Mouse (Mus musculus) neural tube, embryonic 12.5 days (tissue): ENCODE results near the gene Zfp445. TPM values are rescaled to one million over a fixed set of nuclear protein-coding genes. Genes with fewer than 3 reads are reported as not detected.

Experiments used
- ATAC-seq: fragments of 200-750 bp; cut with Nextera tagmentation; 2 replicates; pipeline ENCODE4 v1.8.0; 2017; ENCODE audit warnings: low read depth, mild to moderate bottlenecking, moderate TSS enrichment, moderate library complexity; ENCODE audit not compliant: low FRiP score
- H3K27ac ChIP-seq: fragments of 300-500 bp; sonication (generic); 2 replicates; pipeline ENCODE4 v1.5.1; 2016
- H3K27me3 ChIP-seq: fragments of 300-500 bp; sonication (generic); replicated peaks from 2 replicates; pipeline ENCODE4 v1.6.1; 2016; ENCODE audit warnings: mild to moderate bottlenecking
- H3K36me3 ChIP-seq: fragments of 300-500 bp; sonication (generic); 2 replicates; pipeline ENCODE4 v1.6.1; 2016; ENCODE audit warnings: mild to moderate bottlenecking
- H3K4me1 ChIP-seq: fragments of 300-500 bp; sonication (generic); 2 replicates; pipeline ENCODE4 v1.6.1; 2016
- H3K4me2 ChIP-seq: fragments of 300-500 bp; sonication (generic); replicated peaks from 2 replicates; pipeline ENCODE4 v1.6.1; 2016; ENCODE audit warnings: mild to moderate bottlenecking
- H3K4me3 ChIP-seq: fragments of 300-500 bp; sonication (generic); 2 replicates; pipeline ENCODE4 v1.5.1; 2016
- H3K9ac ChIP-seq: fragments of 300-500 bp; sonication (generic); 2 replicates; pipeline ENCODE4 v1.6.1; 2016; ENCODE audit warnings: mild to moderate bottlenecking
- H3K9me3 ChIP-seq: fragments of 300-500 bp; sonication (generic); 2 replicates; pipeline ENCODE4 v1.6.1; 2016; ENCODE audit warnings: mild to moderate bottlenecking
- WGBS: fragments of 180-500 bp; shearing (Covaris S2); methylation state at CpG from one replicate; pipeline ENCODE4 v1.1.7; 2016; 5-methylcytosine and 5-hydroxymethylcytosine counted together
- polyA plus RNA-seq: library from polyadenylated mRNA; unstranded; fragments of >200 nt; fragmentation: Nextera tagmentation; extraction: Ambion mirVana; gene quantifications from 2 replicates; pipeline ENCODE4 v1.2.1, GENCODE M21; 2016

The Zfp445 gene
- polyA plus RNA-seq, 1 experiment from 2014 or later, result 115 TPM

GRCm38 (mm10) chr9:122826743-122827142 is 39.1 kb downstream of the Zfp445 start:
- peaks cover 41% of the 10 kb centered on the region for H3K36me3 ChIP-seq

GRCm38 (mm10) chr9:122823374-122824017 is 42.3 kb downstream of the Zfp445 start:
- peaks cover 40% of the 10 kb centered on the region for H3K36me3 ChIP-seq
- H3K9me3 ChIP-seq, result no peaks in the 10 kb centered on the region
- H3K4me1 ChIP-seq, result no peaks in the 10 kb centered on the region
- H3K27me3 ChIP-seq, result no peaks in the 10 kb centered on the region
- WGBS, result 89% methylated on average over 5 of the region's 5 CpGs
- H3K4me3 ChIP-seq, result no peak overlapping the region
- no peak overlapping the region for H3K9ac ChIP-seq
- no peak overlapping the region for H3K27ac ChIP-seq
- no peak overlapping the region for H3K4me2 ChIP-seq
- ATAC-seq, result no peak

More at GRCm38 (mm10) chr9:122826743-122827142, 39.1 kb downstream of the Zfp445 start:
- H3K4me2 ChIP-seq, result no peak overlapping the region
- H3K27me3 ChIP-seq, result no peaks in the 10 kb centered on the region
- no peak for ATAC-seq
- H3K4me1 ChIP-seq, result no peaks in the 10 kb centered on the region
- H3K9me3 ChIP-seq, result no peaks in the 10 kb centered on the region
- H3K4me3 ChIP-seq, result no peak overlapping the region
- H3K27ac ChIP-seq, result no peak overlapping the region
- 96% methylated on average over 4 of the region's 4 CpGs for WGBS
- no peak overlapping the region for H3K9ac ChIP-seq

GRCm38 (mm10) chr9:122815239-122815851 is 50.5 kb downstream of the Zfp445 start:
- Histone ChIP-seq H3K4me3 (no peak overlapping the region), H3K4me1 (no peaks in the 10 kb centered on the region), H3K27ac (no peak overlapping the region), H3K4me2 (no peak overlapping the region), H3K9ac (no peak overlapping the region), H3K27me3 (no peaks in the 10 kb centered on the region), H3K9me3 (no peaks in the 10 kb centered on the region), H3K36me3 (peaks cover 16% of the 10 kb centered on the region)
- WGBS, result 90% methylated on average over 4 of the region's 4 CpGs
- no peak for ATAC-seq

GRCm38 (mm10) chr9:122814775-122815174 is 51.0 kb downstream of the Zfp445 start:
- no peaks in the 10 kb centered on the region for H3K27me3 ChIP-seq
- no peak for ATAC-seq
- no peak overlapping the region for H3K4me3 ChIP-seq
- H3K36me3 ChIP-seq, result peaks cover 12% of the 10 kb centered on the region
- H3K9ac ChIP-seq, result no peak overlapping the region
- H3K4me2 ChIP-seq, result no peak overlapping the region
- no peaks in the 10 kb centered on the region for H3K4me1 ChIP-seq
- no peak overlapping the region for H3K27ac ChIP-seq
- 94% methylated on average over 2 of the region's 2 CpGs for WGBS
- no peaks in the 10 kb centered on the region for H3K9me3 ChIP-seq

DNA sequence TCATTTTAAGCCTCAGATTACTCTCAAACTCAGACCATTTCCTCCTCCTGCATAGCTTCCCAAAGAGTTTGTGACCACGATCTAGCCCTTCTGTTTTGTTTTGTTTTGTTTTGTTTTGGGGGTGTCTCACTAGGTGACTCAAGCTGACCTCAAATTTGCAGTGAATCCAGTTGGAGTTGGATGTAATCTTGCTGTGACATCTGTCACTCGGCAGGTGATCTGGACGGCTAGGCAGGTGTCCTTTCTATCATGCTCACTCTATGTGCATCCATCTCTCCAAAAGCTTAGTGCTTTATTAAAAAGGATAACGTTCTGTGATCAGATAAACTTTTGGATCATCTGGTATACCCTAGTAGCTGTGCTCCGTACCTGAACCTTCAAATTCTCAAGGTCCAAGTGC is 53.4 kb downstream of the Zfp445 start:
- Histone ChIP-seq H3K27me3 (no peaks in the 10 kb centered on the region), H3K4me3 (no peak overlapping the region), H3K9ac (no peak overlapping the region), H3K4me1 (no peaks in the 10 kb centered on the region), H3K27ac (no peak overlapping the region), H3K4me2 (no peak overlapping the region), H3K36me3 (peaks cover 5% of the 10 kb centered on the region; the same call in 1 of the 2 replicates), H3K9me3 (no peaks in the 10 kb centered on the region)
- 91% methylated on average over 5 of the region's 5 CpGs for WGBS
- no peak for ATAC-seq

DNA sequence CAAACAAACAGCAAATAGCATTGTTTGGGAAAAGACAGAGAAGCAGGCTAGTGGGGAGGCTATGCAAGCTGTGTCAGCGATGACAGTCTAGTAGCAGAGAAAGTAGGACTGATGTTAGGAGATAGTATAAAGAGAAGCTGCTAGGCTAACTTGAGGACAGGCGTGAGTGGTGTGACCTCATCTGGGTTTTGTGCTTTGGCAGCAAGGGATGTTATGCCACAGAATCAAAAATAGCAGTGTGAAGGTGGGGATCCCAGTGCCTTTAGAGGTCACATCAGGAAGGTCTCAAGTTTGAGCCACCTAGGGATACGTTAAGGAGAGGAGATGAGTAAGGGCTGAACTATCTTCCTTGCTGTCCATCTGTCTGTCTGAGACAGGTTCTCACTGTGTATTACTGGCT is 55.6 kb downstream of the Zfp445 start:
- H3K36me3 ChIP-seq, result peaks cover 5% of the 10 kb centered on the region; the same call in 1 of the 2 replicates
- 94% methylated on average over 3 of the region's 3 CpGs for WGBS
- no peak overlapping the region for H3K4me3 ChIP-seq
- H3K4me2 ChIP-seq, result no peak overlapping the region
- ATAC-seq, result no peak
- no peak overlapping the region for H3K27ac ChIP-seq
- no peaks in the 10 kb centered on the region for H3K9me3 ChIP-seq
- no peak overlapping the region for H3K9ac ChIP-seq
- H3K4me1 ChIP-seq, result peaks cover 7% of the 10 kb centered on the region; the same call in 1 of the 2 replicates
- H3K27me3 ChIP-seq, result no peaks in the 10 kb centered on the region

DNA sequence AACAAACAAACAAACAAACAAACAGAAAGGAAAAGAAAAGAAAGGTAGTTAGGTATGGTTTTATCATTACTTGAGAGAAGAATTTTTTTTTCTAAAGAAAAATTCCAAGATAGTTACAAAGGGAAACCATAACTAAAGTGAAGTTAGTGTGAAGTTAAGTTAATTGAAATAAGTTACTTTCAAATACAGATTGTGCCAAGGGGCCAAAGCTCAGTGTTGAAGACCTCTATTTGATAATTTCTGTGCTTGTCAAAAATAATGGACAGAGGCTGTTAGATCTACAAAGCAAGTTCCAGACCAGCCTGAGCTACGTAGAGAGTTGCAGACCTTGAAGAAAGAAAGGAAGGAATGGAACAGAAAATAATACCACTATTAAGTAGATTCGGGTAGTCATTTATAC is 58.6 kb downstream of the Zfp445 start:
- H3K4me2 ChIP-seq, result no peak overlapping the region
- H3K9me3 ChIP-seq, result no peaks in the 10 kb centered on the region
- WGBS, result 96% methylated on average over 2 of the region's 2 CpGs
- no peaks in the 10 kb centered on the region for H3K27me3 ChIP-seq
- no peak overlapping the region for H3K9ac ChIP-seq
- ATAC-seq, result no peak
- H3K36me3 ChIP-seq, result peaks cover 5% of the 10 kb centered on the region; the same call in 1 of the 2 replicates
- no peak overlapping the region for H3K4me3 ChIP-seq
- H3K4me1 ChIP-seq, result peaks cover 7% of the 10 kb centered on the region; the same call in 1 of the 2 replicates
- H3K27ac ChIP-seq, result no peak overlapping the region

DNA sequence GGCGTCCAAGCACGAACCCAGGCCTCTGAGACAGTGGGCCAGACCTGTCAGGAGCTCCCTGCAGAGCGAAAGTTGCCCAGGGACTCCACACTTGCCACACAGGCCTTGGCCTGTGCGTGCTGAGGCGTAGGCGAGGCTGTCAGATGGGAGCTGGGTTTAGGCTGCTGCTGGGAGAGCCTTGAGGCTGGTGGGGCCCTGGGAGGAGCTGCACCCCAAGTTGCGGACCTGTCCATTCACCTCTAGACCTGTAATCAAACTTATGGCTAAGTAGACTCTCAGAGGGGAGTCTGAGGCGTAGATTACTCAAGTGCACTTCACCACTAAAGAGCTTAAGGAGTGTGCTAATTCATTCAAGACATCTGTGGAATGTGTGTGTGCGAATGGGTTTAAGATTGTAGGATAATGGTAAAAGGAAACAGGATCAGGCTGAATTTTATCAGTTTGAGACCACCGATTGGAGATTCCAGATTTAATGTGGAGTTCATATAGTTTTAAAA is 59.9 kb downstream of the Zfp445 start:
- Histone ChIP-seq H3K9ac (peak overlapping the region; percentile 75), H3K27me3 (no peaks in the 10 kb centered on the region), H3K36me3 (no peaks in the 10 kb centered on the region), H3K9me3 (no peaks in the 10 kb centered on the region), H3K4me3 (peak overlapping the region; percentile 68), H3K27ac (peak overlapping the region; percentile 86), H3K4me2 (peak overlapping the region; percentile 93), H3K4me1 (peaks cover 7% of the 10 kb centered on the region; the same call in 1 of the 2 replicates)
- no peak for ATAC-seq
- 16% methylated on average over 10 of the region's 10 CpGs for WGBS

GRCm38 (mm10) chr9:122805053-122805844 is 60.6 kb downstream of the Zfp445 start, which contains the start of gene Tcaim:
Gene Tcaim (plus strand): TSS chr9:122805539.
- H3K9me3 ChIP-seq, result no peaks in the 10 kb centered on the region
- peak within 1 kb of the TSS; percentile 68 for H3K4me3 ChIP-seq
- 8% methylated on average over 42 of the region's 42 CpGs for WGBS
- H3K4me1 ChIP-seq, result peaks cover 7% of the 10 kb centered on the region; the same call in 1 of the 2 replicates
- H3K27me3 ChIP-seq, result no peaks in the 10 kb centered on the region
- H3K36me3 ChIP-seq, result no peaks in the 10 kb centered on the region
- peak within 1 kb of the TSS; percentile 86 for H3K27ac ChIP-seq
- peak within 1 kb of the TSS; percentile 75 for H3K9ac ChIP-seq
- peak; percentile 99 for ATAC-seq
- peak within 1 kb of the TSS; percentile 93 for H3K4me2 ChIP-seq

Other genes with a start within 250 kb of the Zfp445 start
- gene Topaz1, start 118.7 kb downstream of the Zfp445 start, polyA plus RNA-seq, result not detected in 2 replicates
- gene Tcaim, start 60.5 kb downstream of the Zfp445 start, polyA plus RNA-seq, result 7.1 and 7.8 TPM in 2 replicates
- gene Gm35549, start 22.0 kb downstream of the Zfp445 start, polyA plus RNA-seq, result 0.34 TPM in 1 of 2 replicates, not detected in the other
- 4.0 and 4.8 TPM in 2 replicates for gene Zkscan7, start 19.7 kb upstream of the Zfp445 start, polyA plus RNA-seq
- 31.1 and 32.0 TPM in 2 replicates for gene Zfp105, start 57.1 kb upstream of the Zfp445 start, polyA plus RNA-seq
- 29.1 and 31.8 TPM in 2 replicates for gene 1110059G10Rik, start 85.0 kb upstream of the Zfp445 start, polyA plus RNA-seq
- gene Kif15, start 85.0 kb upstream of the Zfp445 start, polyA plus RNA-seq, result 44.0 and 49.3 TPM in 2 replicates
- gene Tmem42, start 155.3 kb upstream of the Zfp445 start, polyA plus RNA-seq, result 17.9 and 20.4 TPM in 2 replicates
- gene Tgm4, start 168.7 kb upstream of the Zfp445 start, polyA plus RNA-seq, result 0.24 and 0.50 TPM in 2 replicates
- gene Zdhhc3, start 247.2 kb upstream of the Zfp445 start, polyA plus RNA-seq, result 79.8 and 80.6 TPM in 2 replicates
- 83.5 and 83.7 TPM in 2 replicates for gene Exosc7, start 247.2 kb upstream of the Zfp445 start, polyA plus RNA-seq